Comparison of ENCODE assay signal across 9 mouse cellular contexts in the genomic region with DNA sequence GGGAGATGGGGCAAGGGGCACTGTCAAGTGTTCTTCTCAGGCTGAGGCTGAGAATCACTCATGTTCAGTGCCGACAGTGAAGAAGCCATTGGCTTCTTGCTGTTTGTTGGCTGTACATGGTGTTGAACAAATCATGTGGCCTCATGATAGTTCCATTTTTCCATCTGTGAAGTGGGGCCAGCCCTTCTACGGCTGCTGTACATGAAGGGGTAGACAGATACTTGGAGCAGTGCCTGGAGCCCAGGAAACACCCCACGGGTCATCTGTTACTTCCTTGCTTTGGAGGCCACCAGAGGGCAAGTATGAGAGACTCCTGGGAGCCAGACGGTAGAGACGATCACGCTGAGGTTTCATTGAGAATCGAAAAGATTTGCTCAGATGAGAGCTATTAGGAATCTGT.
"Had no signal": no experiment of that assay in that cellular context is flagged by ENCODE, and none has a peak within 500 bp of the region (broad histone marks: within the 10 kb centered on the region; RNA-seq: fewer than 3 reads in every experiment).

No protein-coding gene starts in this region.

- H3K36me3 ChIP-seq: intestine, embryonic 15.5 days; liver, embryonic 15.5 days; midbrain, embryonic 13.5 days had no signal

- H3K4me2 ChIP-seq: intestine, embryonic 15.5 days; limb, embryonic 12.5 days; liver, embryonic 11.5 days; liver, embryonic 15.5 days; midbrain, embryonic 13.5 days had no signal

- H3K9me3 ChIP-seq: intestine, embryonic 15.5 days; limb, embryonic 12.5 days; liver, embryonic 15.5 days; midbrain, embryonic 13.5 days had no signal

- H3K9ac ChIP-seq: intestine, embryonic 15.5 days; limb, embryonic 12.5 days; liver, embryonic 15.5 days; midbrain, embryonic 13.5 days had no signal

- DNase-seq: kidney, adult 18-20 months; kidney, postnatal 14 days; right cerebral cortex, postnatal 14 days; thymus, postnatal 4 days had no signal

- H3K27me3 ChIP-seq: intestine, embryonic 15.5 days; limb, embryonic 12.5 days; liver, embryonic 15.5 days; midbrain, embryonic 13.5 days had no signal

- ATAC-seq: intestine, embryonic 15.5 days; midbrain, embryonic 13.5 days had no signal

- H3K27ac ChIP-seq: intestine, embryonic 15.5 days; limb, embryonic 12.5 days; liver, embryonic 15.5 days; midbrain, embryonic 13.5 days had no signal

- H3K4me3 ChIP-seq: intestine, embryonic 15.5 days; limb, embryonic 12.5 days; liver, embryonic 15.5 days; midbrain, embryonic 13.5 days had no signal
